Mouse (Mus musculus): ENCODE results near the gene Amn1. TPM values are rescaled to one million over a fixed set of nuclear protein-coding genes. Genes with fewer than 3 reads are reported as not detected.
A peak's percentile ranks its signal among the peaks of the same experiment; 100 is the strongest.
"Not testable (repeated sequence)": the region's sequence is repeated elsewhere in the genome, so short reads cannot be mapped to it uniquely, and the experiment has no call there.

The Amn1 gene
- 20.6 and 22.4 TPM in 2 replicates for polyA plus RNA-seq (2012; rRNA removed)

- no peak for TF ChIP-seq CTCF (IDR thresholded peaks at IDR 0.05; ENCODE audit: extremely low read depth, insufficient read depth, low read length)
- TF ChIP-seq POLR2A (IDR thresholded peaks at IDR 0.05; ENCODE audit: extremely low read depth, insufficient read depth, low read length): peak; percentile 94
- Histone ChIP-seq H3K4me1 (ENCODE audit: control insufficient read depth, insufficient read depth, low read length) (no peaks in the 10 kb centered on the region), H3K4me3 (ENCODE audit: insufficient read depth, low read length) (peak within 1 kb of the TSS; percentile 92), H3K27ac (ENCODE audit: insufficient read depth, low read length) (peak within 1 kb of the TSS; percentile 72; the same call in 1 of the 2 replicates)
These were observed at the start of gene Amn1 for GRCm38 (mm10) chr6:149188041-149188924. Gene Amn1 (minus strand): TSS chr6:149188712.

DNA sequence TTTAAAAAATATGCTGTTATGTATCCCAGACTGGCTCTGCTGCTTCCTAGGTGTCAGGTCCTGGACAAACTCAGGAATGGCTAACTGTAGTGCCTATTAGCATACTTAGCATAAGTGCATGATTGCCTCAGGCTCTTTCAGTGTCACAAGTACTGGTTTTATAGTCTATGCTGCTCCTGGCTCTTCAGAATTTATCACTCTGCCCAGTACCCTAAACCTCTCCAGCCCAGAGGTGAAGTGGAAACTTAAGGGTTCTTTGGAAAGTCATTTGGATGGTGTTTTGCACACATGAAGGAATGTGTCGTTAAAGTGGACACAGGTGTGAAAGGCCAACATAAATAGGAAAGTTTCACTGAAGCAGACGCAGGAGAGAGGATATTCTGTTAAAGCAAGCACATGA lies 48.3 kb upstream of the Amn1 start:
- H3K4me3 ChIP-seq (ENCODE audit: insufficient read depth, low read length): no peak overlapping the region
- no peak overlapping the region for H3K27ac ChIP-seq (ENCODE audit: insufficient read depth, low read length)
- no peaks in the 10 kb centered on the region for H3K4me1 ChIP-seq (ENCODE audit: control insufficient read depth, insufficient read depth, low read length)
- TF ChIP-seq CTCF (IDR thresholded peaks at IDR 0.05; ENCODE audit: extremely low read depth, insufficient read depth, low read length) (no peak), POLR2A (IDR thresholded peaks at IDR 0.05; ENCODE audit: extremely low read depth, insufficient read depth, low read length) (no peak)

- no peak for TF ChIP-seq POLR2A (IDR thresholded peaks at IDR 0.05; ENCODE audit: extremely low read depth, insufficient read depth, low read length)
- TF ChIP-seq CTCF (IDR thresholded peaks at IDR 0.05; ENCODE audit: extremely low read depth, insufficient read depth, low read length): no peak
- Histone ChIP-seq H3K4me3 (ENCODE audit: insufficient read depth, low read length) (no peak overlapping the region), H3K27ac (ENCODE audit: insufficient read depth, low read length) (no peak overlapping the region), H3K4me1 (ENCODE audit: control insufficient read depth, insufficient read depth, low read length) (no peaks in the 10 kb centered on the region)
These were observed 45.4 kb upstream of the Amn1 start for GRCm38 (mm10) chr6:149233918-149234317.

DNA sequence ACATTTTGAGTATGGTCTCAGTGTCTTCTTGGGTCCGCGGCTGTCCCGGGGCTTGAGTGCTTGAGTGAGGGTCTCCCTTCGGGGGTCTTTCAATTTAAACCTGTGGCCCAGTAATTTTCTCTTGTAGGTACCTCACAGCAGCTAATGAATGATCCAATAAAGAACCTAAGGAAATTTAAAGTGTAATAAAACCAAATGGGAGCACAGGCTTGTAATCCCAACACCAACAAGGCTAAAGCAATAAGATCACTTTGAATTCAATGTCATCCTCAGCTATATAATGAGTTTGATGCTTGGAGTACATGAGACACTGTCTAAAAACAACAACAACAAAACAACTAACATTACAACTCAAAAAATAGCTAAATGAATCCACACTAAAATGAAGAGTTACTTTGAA lies 36.2 kb upstream of the Amn1 start:
- Histone ChIP-seq H3K4me3 (ENCODE audit: insufficient read depth, low read length) (no peak overlapping the region), H3K4me1 (ENCODE audit: control insufficient read depth, insufficient read depth, low read length) (no peaks in the 10 kb centered on the region), H3K27ac (ENCODE audit: insufficient read depth, low read length) (no peak overlapping the region)
- TF ChIP-seq POLR2A (IDR thresholded peaks at IDR 0.05; ENCODE audit: extremely low read depth, insufficient read depth, low read length): no peak
- no peak for TF ChIP-seq CTCF (IDR thresholded peaks at IDR 0.05; ENCODE audit: extremely low read depth, insufficient read depth, low read length)

- Histone ChIP-seq H3K4me3 (ENCODE audit: insufficient read depth, low read length) (no peak overlapping the region), H3K27ac (ENCODE audit: insufficient read depth, low read length) (no peak overlapping the region), H3K4me1 (ENCODE audit: control insufficient read depth, insufficient read depth, low read length) (no peaks in the 10 kb centered on the region)
- TF ChIP-seq POLR2A (IDR thresholded peaks at IDR 0.05; ENCODE audit: extremely low read depth, insufficient read depth, low read length) (no peak), CTCF (IDR thresholded peaks at IDR 0.05; ENCODE audit: extremely low read depth, insufficient read depth, low read length) (no peak)
These were observed 32.8 kb upstream of the Amn1 start for GRCm38 (mm10) chr6:149221296-149221695.

GRCm38 (mm10) chr6:149198572-149198971 lies 10.1 kb upstream of the Amn1 start:
- H3K4me3 ChIP-seq (ENCODE audit: insufficient read depth, low read length): no peak overlapping the region
- H3K27ac ChIP-seq (ENCODE audit: insufficient read depth, low read length): no peak overlapping the region
- TF ChIP-seq POLR2A (IDR thresholded peaks at IDR 0.05; ENCODE audit: extremely low read depth, insufficient read depth, low read length) (no peak), CTCF (IDR thresholded peaks at IDR 0.05; ENCODE audit: extremely low read depth, insufficient read depth, low read length) (no peak)
- no peaks in the 10 kb centered on the region for H3K4me1 ChIP-seq (ENCODE audit: control insufficient read depth, insufficient read depth, low read length)

DNA sequence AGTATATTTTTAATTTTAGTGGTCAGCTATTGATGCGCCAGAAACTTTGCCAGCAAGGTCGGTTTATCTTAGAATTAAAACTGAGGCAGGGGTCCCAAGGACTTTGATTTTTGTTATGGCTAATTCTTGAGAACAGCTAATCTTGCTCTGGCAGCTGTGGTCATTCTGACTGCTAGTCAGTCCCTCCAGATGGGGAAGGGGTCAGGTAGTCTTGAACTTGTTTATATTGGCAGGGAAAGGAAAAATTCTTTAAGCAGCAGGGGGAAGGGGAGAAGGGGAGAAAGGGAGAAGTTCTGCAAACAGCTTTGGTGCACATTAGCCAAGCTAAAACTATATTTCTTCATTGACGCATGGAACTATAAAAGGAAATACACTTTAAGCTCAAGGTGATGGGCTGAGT lies 8.6 kb upstream of the Amn1 start:
- no peak overlapping the region for H3K4me3 ChIP-seq (ENCODE audit: insufficient read depth, low read length)
- no peak overlapping the region for H3K27ac ChIP-seq (ENCODE audit: insufficient read depth, low read length)
- TF ChIP-seq POLR2A (IDR thresholded peaks at IDR 0.05; ENCODE audit: extremely low read depth, insufficient read depth, low read length) (no peak), CTCF (IDR thresholded peaks at IDR 0.05; ENCODE audit: extremely low read depth, insufficient read depth, low read length) (no peak)
- H3K4me1 ChIP-seq (ENCODE audit: control insufficient read depth, insufficient read depth, low read length): no peaks in the 10 kb centered on the region

- Histone ChIP-seq H3K27ac (ENCODE audit: insufficient read depth, low read length) (no peak overlapping the region), H3K4me3 (ENCODE audit: insufficient read depth, low read length) (no peak overlapping the region), H3K4me1 (ENCODE audit: control insufficient read depth, insufficient read depth, low read length) (no peaks in the 10 kb centered on the region)
- TF ChIP-seq CTCF (IDR thresholded peaks at IDR 0.05; ENCODE audit: extremely low read depth, insufficient read depth, low read length) (no peak), POLR2A (IDR thresholded peaks at IDR 0.05; ENCODE audit: extremely low read depth, insufficient read depth, low read length) (no peak)
These were observed 4.9 kb upstream of the Amn1 start for GRCm38 (mm10) chr6:149193276-149193905.

DNA sequence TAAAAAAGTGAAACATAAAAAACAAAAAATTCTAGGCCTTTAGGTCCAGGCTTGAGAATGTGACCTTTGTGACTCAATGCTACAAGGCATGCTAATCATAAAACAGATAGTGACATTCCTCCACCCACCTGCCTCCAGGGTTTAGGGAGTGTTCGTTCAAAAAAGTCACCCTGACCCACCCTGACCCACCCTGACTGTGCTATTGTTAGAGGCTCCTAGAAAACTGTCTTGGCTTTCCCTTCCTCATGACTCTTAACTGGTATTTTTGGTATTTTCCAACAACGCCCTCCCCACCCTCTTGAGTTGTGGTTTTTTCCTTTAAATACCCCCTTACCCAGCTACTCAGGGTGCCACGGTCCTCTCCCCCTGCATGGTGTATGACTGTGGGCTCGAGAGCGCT lies 3.4 kb upstream of the Amn1 start:
- H3K27ac ChIP-seq (ENCODE audit: insufficient read depth, low read length); H3K4me3 ChIP-seq (ENCODE audit: insufficient read depth, low read length); H3K4me1 ChIP-seq (ENCODE audit: control insufficient read depth, insufficient read depth, low read length): not testable (repeated sequence)
